Mouse (Mus musculus) E14TG2a.4 (cell line): ENCODE measurements at regions not wholly inside any gene's neighbourhood (a gene's known extent, or its start where the extent isn't known, plus 50 kb on each side); places are given as distances from the start of the nearest gene placed in this dataset.

Experiments used
- CTCF ChIP-seq: conservative IDR thresholded peaks from 2 replicates; pipeline ENCODE4 v1.5.1; 2014; ENCODE audit warnings: low read length
- POU5F1 ChIP-seq: IDR thresholded peaks from 2 replicates; pipeline ENCODE4 v1.6.1; 2014; ENCODE audit warnings: low read length, borderline replicate concordance

DNA sequence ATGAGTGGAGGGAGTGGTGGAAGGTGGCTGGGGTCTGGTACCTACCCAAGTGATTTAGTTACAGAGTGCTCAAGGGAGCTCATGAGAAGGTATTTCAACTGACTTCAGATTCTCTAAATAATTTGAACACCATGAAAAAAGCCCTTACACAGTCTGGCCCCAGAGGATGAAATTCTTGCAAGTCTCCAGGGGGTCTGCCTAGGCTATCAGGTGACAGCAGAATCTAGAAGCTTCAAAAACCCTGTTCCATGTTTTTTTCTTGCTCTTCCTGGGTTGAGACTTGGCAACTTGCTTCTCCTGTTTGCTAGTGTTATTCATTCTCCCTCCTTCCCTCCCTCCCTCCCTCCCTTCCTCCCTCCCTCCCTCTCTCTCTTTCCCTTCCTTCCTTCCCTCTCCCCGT lies 438.4 kb upstream of the Ubash3b start:
- TF ChIP-seq CTCF = no peak
- TF ChIP-seq POU5F1 = no peak
